Mouse (Mus musculus): ENCODE measurements at regions not wholly inside any gene's neighbourhood (a gene's known extent, or its start where the extent isn't known, plus 50 kb on each side); places are given as distances from the start of the nearest gene placed in this dataset.

- TF ChIP-seq KAT2A (conservative IDR thresholded peaks at IDR 0.05; ENCODE audit: low read depth, low read length) (no peak), CTCF (IDR thresholded peaks at IDR 0.05 in 2 of 3, conservative IDR thresholded peaks at IDR 0.05 in 1 of 3; ENCODE audit: control insufficient read depth in 1 of 3, insufficient read depth in 1 of 3, low read depth in 2 of 3, low read length in 3 of 3, poor library complexity in 1 of 3, severe bottlenecking in 1 of 3) (no peak), POLR2A (IDR thresholded peaks at IDR 0.05; ENCODE audit: control insufficient read depth in 1 of 2, insufficient read depth in 1 of 2, low read depth in 1 of 2, low read length in 2 of 2, poor library complexity in 1 of 2) (no peak), EP300 (IDR thresholded peaks at IDR 0.05; ENCODE audit: low read depth in 1 of 2, low read length in 2 of 2) (no peak), USF1 (IDR thresholded peaks at IDR 0.05; ENCODE audit: low read depth, low read length) (no peak), JUND (IDR thresholded peaks at IDR 0.05; ENCODE audit: low read depth, low read length) (no peak), POLR2AphosphoS2 (IDR thresholded peaks at IDR 0.05; ENCODE audit: low read length) (no peak)
Observed at GRCm38 (mm10) chr8:35249747-35250375, 515.7 kb upstream of the Gm19410 start.
